Mouse (Mus musculus) lung, adult 2 months (tissue): ENCODE data around the gene Pde2a.

Experiments used
- CTCF ChIP-seq: fragments of 200-500 bp; IDR thresholded peaks from 2 replicates; pipeline ENCODE4 v1.5.1; 2011; ENCODE audit warnings: mild to moderate bottlenecking, low read length, control low read depth; ENCODE audit not compliant: insufficient read depth
- POLR2A ChIP-seq: fragments of 200-500 bp; IDR thresholded peaks from 2 replicates; pipeline ENCODE4 v1.6.1; 2011; ENCODE audit warnings: low read depth, mild to moderate bottlenecking, control low read depth, low read length, borderline replicate concordance; ENCODE audit errors: extremely low read depth

- TF ChIP-seq CTCF, result no peak
- no peak for TF ChIP-seq POLR2A
These were observed 35.5 kb upstream of the Pde2a start for GRCm38 (mm10) chr7:101385866-101386452.
